Mouse (Mus musculus) olfactory bulb, adult 2 months (tissue): ENCODE data around the gene Gm42791.

Experiments
- CTCF ChIP-seq: fragments of 200-500 bp; IDR thresholded peaks from 2 replicates; pipeline ENCODE4 v1.5.1; 2012; ENCODE audit warnings: low read depth, mild to moderate bottlenecking, low read length, moderate library complexity; ENCODE audit not compliant: insufficient read depth
- POLR2A ChIP-seq: fragments of 200-500 bp; IDR thresholded peaks from 2 replicates; pipeline ENCODE4 v1.6.1; 2012; ENCODE audit warnings: mild to moderate bottlenecking, low read depth, low read length, moderate library complexity; ENCODE audit not compliant: insufficient read depth

DNA sequence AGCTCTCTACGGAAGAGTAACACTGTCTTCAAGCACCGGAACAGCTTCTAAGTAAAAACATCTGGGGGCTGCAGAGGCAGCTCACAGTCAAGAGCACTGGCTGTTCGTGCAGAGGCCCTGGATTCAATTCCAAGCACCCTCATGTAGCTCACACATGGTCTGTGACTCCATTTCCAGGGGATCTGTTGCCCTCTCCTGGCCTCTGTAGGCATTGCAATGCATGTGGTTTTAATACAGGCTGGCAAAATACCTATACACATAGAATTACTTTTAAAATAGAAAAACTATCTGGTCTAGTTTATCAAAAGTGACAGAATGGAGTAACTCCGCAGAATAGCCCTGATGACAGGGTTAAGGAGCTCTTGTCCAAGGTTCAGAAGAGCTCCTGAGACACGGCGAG, 115.7 kb downstream of the Gm42791 start:
- no peak for TF ChIP-seq POLR2A
- TF ChIP-seq CTCF = no peak
